Mouse (Mus musculus): ENCODE data around the gene Sowahc. TPM values are rescaled to one million over a fixed set of nuclear protein-coding genes. Genes with fewer than 3 reads are reported as not detected.

Sowahc gene
- 14.7 and 16.1 TPM in 2 replicates for polyA plus RNA-seq (2015; fragmentation: Nextera tagmentation; extraction: Ambion mirVana)

DNA sequence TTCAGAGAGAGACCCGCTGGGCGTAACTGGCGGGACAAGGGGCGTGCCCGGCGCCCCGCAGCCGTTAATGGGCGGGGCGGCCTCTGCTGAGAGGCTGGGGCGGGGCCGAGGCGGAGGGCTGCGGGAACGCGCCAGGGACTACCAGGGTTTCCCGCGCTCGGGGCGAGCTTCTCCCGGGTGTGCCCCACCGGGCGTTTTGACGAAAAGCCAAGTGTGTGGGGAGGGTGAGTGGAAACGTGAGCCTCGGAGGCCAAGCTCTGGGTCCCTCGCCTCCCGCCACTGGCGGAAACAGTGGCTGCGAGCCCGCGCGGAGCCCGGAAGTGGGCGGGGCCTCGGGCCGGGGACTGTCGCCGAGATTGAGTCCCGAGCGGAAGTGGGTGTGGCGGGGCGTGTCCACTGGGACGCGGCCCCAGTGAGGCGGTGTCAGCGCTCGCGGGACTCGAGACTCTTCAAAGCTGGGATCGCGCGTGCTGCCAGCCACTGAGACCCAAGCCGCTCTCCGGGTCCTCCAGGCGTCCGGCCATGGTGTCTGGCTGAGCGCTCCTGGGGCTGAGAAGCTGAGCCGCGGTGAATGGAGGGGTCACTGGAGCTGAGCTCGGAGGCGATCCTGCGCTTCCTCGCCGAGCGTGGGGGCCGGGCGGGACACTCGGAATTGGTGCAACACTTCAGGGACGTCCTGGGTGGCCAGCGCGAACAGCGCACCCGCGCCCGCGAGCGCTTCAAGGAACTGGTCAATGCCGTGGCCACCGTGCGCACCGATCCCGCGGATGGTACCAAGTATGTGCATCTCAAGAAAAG is at the start of gene Sowahc, which contains the start of gene Sept10:
TSS of gene Sowahc (plus strand) at position 481 of the 798 bp plus-strand sequence.
TSS of gene Sept10 (minus strand) at position 375 of the 798 bp plus-strand sequence.
- under 1% methylated on average over 81 of the region's 84 CpGs for WGBS

DNA sequence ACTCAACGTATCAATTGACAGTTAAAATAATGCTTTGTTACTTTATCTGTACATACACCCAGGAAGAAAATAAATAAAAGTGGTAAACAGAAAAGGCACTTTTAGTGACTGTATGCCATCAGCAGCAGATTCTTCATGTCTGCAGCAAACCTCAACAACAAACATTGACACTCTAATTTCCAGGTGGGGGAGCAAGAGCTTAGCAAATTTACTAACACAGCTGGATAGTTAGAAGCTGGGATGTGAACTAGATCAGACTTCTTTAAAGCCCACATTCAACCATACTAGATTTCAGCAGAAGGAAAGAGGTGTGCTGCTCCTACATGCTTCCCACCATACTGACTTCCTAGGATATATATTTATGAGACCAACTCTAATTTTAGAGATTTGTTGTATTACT is 49.2 kb upstream of the Sowahc start:
- no peaks in the 10 kb centered on the region for H3K4me1 ChIP-seq (replicated peaks)
- H3K4me3 ChIP-seq (replicated peaks) = no peak overlapping the region
- no peaks in the 10 kb centered on the region for H3K9me3 ChIP-seq
- WGBS = 97% methylated on average over 1 of the region's 1 CpGs
- H3K36me3 ChIP-seq = peaks cover 17% of the 10 kb centered on the region
- H3K4me2 ChIP-seq (replicated peaks) = no peak overlapping the region
- no peak overlapping the region for H3K9ac ChIP-seq (replicated peaks)
- no peak for ATAC-seq
- H3K27me3 ChIP-seq = no peaks in the 10 kb centered on the region
- H3K27ac ChIP-seq = no peak overlapping the region

More for the DNA sequence above, at the start of gene Sowahc, which contains the start of gene Sept10:
- Histone ChIP-seq H3K4me1 (replicated peaks) (peaks cover 37% of the 10 kb centered on the region), H3K4me2 (replicated peaks) (peak within 1 kb of the TSS; percentile 99), H3K27ac (peak within 1 kb of the TSS; percentile 94), H3K9me3 (no peaks in the 10 kb centered on the region), H3K27me3 (no peaks in the 10 kb centered on the region), H3K9ac (replicated peaks) (peak within 1 kb of the TSS; percentile 87), H3K4me3 (replicated peaks) (peak within 1 kb of the TSS; percentile 86), H3K36me3 (no peaks in the 10 kb centered on the region)
- ATAC-seq = peak; percentile 96

- no peak overlapping the region for H3K4me3 ChIP-seq (replicated peaks)
- H3K9ac ChIP-seq (replicated peaks) = no peak overlapping the region
- WGBS = 93% methylated on average over 3 of the region's 3 CpGs
- H3K27me3 ChIP-seq = no peaks in the 10 kb centered on the region
- no peaks in the 10 kb centered on the region for H3K9me3 ChIP-seq
- no peak overlapping the region for H3K4me2 ChIP-seq (replicated peaks)
- no peak for ATAC-seq
- H3K27ac ChIP-seq = no peak overlapping the region
- H3K36me3 ChIP-seq = peaks cover 18% of the 10 kb centered on the region
- no peaks in the 10 kb centered on the region for H3K4me1 ChIP-seq (replicated peaks)
Measured at GRCm38 (mm10) chr10:59179620-59180019, 42.1 kb upstream of the Sowahc start.

GRCm38 (mm10) chr10:59182306-59182705 is 39.4 kb upstream of the Sowahc start:
- no peaks in the 10 kb centered on the region for H3K4me1 ChIP-seq (replicated peaks)
- WGBS = 84% methylated on average over 3 of the region's 3 CpGs
- ATAC-seq = no peak

GRCm38 (mm10) chr10:59194891-59195290 is 26.9 kb upstream of the Sowahc start:
- no peak for ATAC-seq
- Histone ChIP-seq H3K27ac (no peak overlapping the region), H3K4me2 (replicated peaks) (no peak overlapping the region), H3K4me3 (replicated peaks) (no peak overlapping the region), H3K9me3 (no peaks in the 10 kb centered on the region), H3K9ac (replicated peaks) (no peak overlapping the region), H3K36me3 (0 out of 2 replicates have a peak, but pooled peaks cover 11% of the 10 kb centered on the region), H3K27me3 (no peaks in the 10 kb centered on the region), H3K4me1 (replicated peaks) (peaks cover 5% of the 10 kb centered on the region)
- 79% methylated on average over 5 of the region's 5 CpGs for WGBS

More at GRCm38 (mm10) chr10:59182306-59182705, 39.4 kb upstream of the Sowahc start:
- Histone ChIP-seq H3K27me3 (no peaks in the 10 kb centered on the region), H3K9ac (replicated peaks) (no peak overlapping the region), H3K9me3 (no peaks in the 10 kb centered on the region), H3K4me2 (replicated peaks) (no peak overlapping the region), H3K27ac (no peak overlapping the region), H3K4me3 (replicated peaks) (no peak overlapping the region), H3K36me3 (peaks cover 5% of the 10 kb centered on the region)

GRCm38 (mm10) chr10:59196763-59197162 is 25.0 kb upstream of the Sowahc start:
- Histone ChIP-seq H3K9me3 (no peaks in the 10 kb centered on the region), H3K27ac (no peak overlapping the region), H3K9ac (replicated peaks) (no peak overlapping the region), H3K4me2 (replicated peaks) (no peak overlapping the region), H3K36me3 (no peaks in the 10 kb centered on the region), H3K4me1 (replicated peaks) (peaks cover 5% of the 10 kb centered on the region), H3K4me3 (replicated peaks) (no peak overlapping the region), H3K27me3 (no peaks in the 10 kb centered on the region)
- ATAC-seq = no peak
- 95% methylated on average over 3 of the region's 3 CpGs for WGBS

DNA sequence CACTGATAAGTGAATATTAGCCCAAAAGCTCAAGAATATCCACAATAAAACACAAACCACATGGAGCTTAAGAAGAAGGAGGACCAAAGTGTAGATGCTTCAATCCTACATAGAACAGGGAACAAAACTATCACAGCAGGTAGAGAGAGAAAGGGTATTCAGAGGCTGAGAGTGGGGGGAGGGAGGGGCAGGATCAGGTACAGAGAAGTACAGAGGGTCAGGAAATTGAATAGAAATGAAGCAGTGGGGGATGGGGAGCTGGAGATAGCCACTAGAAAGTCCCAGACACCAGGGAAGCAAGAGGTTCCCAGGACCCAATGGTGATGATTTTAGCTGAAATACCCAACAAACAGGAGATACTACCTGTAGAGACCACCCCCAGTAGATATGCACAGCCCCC is 21.7 kb upstream of the Sowahc start:
- peaks cover 1% of the 10 kb centered on the region for H3K4me1 ChIP-seq (replicated peaks)
- no peak overlapping the region for H3K4me3 ChIP-seq (replicated peaks)
- ATAC-seq = no peak
- no peaks in the 10 kb centered on the region for H3K36me3 ChIP-seq
- H3K9ac ChIP-seq (replicated peaks) = no peak overlapping the region
- H3K4me2 ChIP-seq (replicated peaks) = no peak overlapping the region
- no peaks in the 10 kb centered on the region for H3K9me3 ChIP-seq
- no peaks in the 10 kb centered on the region for H3K27me3 ChIP-seq
- H3K27ac ChIP-seq = no peak overlapping the region

DNA sequence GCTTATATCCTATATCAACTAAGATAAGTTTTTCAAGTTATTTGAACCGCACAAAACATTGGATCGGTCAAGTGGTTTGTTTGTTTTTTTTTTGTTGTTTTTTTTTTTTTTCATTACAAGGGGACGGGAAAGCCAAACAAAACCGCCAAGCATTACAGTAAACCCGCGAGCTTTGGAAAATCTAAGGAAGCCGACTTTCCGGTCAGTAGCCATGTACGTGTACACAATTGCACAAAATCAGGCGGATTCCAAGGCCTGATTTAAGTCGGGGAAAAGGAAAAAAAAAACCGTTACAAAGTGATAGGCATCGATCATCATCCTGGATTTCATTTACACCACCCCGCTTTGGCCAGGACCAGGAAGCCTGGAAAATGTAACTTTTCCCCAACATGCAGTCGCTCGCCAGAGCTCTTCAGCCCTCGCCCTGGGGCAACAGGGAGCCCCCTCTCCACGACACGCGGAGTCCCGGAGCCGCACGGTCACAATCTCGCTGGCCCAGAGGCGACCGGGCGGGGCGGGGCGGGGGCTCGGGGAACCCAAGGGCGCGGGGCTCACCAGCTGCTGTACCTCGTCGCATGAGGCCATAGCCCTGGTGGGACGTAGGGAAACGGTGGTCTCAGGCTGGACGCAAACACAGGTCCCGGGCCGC is 805 bp upstream of the Sowahc start:
- peaks cover 37% of the 10 kb centered on the region for H3K4me1 ChIP-seq (replicated peaks)
- peak overlapping the region; percentile 86 for H3K4me3 ChIP-seq (replicated peaks)
- H3K9me3 ChIP-seq = no peaks in the 10 kb centered on the region
- WGBS = 2% methylated on average over 33 of the region's 39 CpGs
- H3K4me2 ChIP-seq (replicated peaks) = peak overlapping the region; percentile 99
- H3K9ac ChIP-seq (replicated peaks) = peak overlapping the region; percentile 87
- ATAC-seq = no peak
- H3K27me3 ChIP-seq = no peaks in the 10 kb centered on the region
- no peaks in the 10 kb centered on the region for H3K36me3 ChIP-seq
- peak overlapping the region; percentile 94 for H3K27ac ChIP-seq

DNA sequence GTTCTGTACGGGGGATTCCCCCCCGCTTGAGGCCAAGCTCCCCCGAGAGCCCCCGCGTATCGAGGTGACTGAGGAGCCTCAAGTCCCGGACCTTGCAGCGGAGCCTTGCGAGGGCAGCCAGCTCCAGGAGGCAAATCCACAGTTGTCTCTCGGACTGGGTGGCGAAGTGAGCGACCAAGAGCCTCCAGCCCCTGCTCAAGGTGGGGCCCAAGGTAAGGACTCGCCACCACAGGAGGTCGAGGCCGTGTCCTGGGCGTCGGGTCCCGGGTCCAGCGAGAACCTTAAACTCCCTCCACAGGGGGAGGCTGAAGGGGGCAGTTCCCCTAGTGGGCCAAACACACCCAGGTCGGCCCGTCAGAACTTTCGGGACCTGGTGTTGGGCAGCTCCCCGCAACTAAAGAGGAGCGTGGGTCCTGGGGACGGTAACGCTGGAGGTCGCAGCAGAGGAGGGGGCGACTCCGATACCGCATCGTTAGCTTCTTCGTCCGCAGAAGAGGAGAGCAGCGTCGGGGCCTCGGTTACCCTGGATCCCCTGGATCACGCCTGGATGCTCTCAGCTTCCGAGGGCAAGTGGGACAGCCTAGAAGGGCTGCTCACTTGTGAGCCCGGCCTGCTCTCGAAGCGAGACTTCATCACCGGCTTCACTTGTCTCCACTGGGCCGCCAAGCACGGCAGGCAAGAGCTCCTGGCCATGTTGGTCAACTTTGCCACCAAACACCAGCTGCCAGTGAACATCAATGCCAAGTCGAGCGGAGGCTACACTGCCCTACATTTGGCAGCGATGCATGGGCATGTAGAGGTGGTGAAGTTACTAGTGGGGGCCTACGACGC is 733 bp downstream of the Sowahc start:
- H3K27me3 ChIP-seq = no peaks in the 10 kb centered on the region
- H3K4me3 ChIP-seq (replicated peaks) = peak overlapping the region; percentile 86
- H3K27ac ChIP-seq = peak overlapping the region; percentile 94
- H3K4me1 ChIP-seq (replicated peaks) = peaks cover 37% of the 10 kb centered on the region
- H3K9ac ChIP-seq (replicated peaks) = peak overlapping the region; percentile 87
- peak; percentile 4 for ATAC-seq
- peak overlapping the region; percentile 99 for H3K4me2 ChIP-seq (replicated peaks)
- no peaks in the 10 kb centered on the region for H3K36me3 ChIP-seq
- 3% methylated on average over 49 of the region's 49 CpGs for WGBS
- H3K9me3 ChIP-seq = no peaks in the 10 kb centered on the region

DNA sequence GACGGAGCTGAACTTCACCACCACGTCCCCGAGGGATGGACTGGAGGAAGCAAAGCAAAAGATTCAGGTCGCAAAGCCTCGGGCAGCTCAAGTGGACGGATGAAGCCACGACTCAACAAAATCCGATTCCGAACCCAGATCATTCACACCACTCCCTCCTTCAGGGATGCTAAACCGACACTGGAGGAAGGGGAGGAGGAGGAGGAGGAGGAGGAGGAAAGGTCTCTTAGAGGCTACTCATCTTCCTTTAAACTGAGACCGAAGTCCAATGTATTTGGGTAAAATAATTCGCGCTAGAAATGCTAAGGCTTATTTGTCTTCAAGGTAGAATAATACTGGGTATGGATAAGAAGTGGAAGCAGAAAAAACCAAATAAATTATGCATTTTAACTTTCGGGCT is 1.5 kb downstream of the Sowahc start:
- Histone ChIP-seq H3K9ac (replicated peaks) (peak overlapping the region; percentile 87), H3K36me3 (no peaks in the 10 kb centered on the region), H3K4me1 (replicated peaks) (peaks cover 37% of the 10 kb centered on the region), H3K27ac (no peak overlapping the region), H3K9me3 (no peaks in the 10 kb centered on the region), H3K4me3 (replicated peaks) (peak overlapping the region; percentile 86), H3K4me2 (replicated peaks) (peak overlapping the region; percentile 99), H3K27me3 (no peaks in the 10 kb centered on the region)
- 38% methylated on average over 14 of the region's 14 CpGs for WGBS
- ATAC-seq = no peak

DNA sequence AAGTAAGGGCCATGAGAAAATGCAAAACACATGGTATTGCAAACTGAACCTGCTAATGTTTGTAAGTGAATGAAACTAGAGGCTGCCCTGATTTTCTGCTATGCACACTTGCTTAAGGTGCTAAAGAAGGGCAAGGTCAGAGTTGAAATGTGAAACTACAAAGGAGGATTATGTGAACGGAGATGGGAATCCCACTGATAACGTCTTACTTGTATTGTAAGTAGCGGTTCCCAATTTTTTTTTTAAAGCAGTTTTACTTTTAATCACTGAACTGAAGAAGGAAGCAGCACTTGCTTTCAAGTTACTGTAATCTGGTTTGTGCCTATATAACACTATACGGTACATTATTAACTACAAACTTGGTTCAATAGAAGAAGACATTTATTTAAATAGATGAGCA is 2.1 kb downstream of the Sowahc start:
- Histone ChIP-seq H3K27me3 (no peaks in the 10 kb centered on the region), H3K4me2 (replicated peaks) (peak overlapping the region; percentile 99), H3K36me3 (no peaks in the 10 kb centered on the region; the same call in 1 of the 2 replicates), H3K27ac (no peak overlapping the region), H3K4me3 (replicated peaks) (peak overlapping the region; percentile 86), H3K9me3 (no peaks in the 10 kb centered on the region), H3K9ac (replicated peaks) (no peak overlapping the region), H3K4me1 (replicated peaks) (peaks cover 36% of the 10 kb centered on the region)
- ATAC-seq = no peak
- whole genome bisulfite sequencing = 61% methylated on average over 4 of the region's 4 CpGs
